Mouse (Mus musculus) stomach, embryonic 14.5 days (tissue): ENCODE results near the gene Neurod2. TPM values are rescaled to one million over a fixed set of nuclear protein-coding genes. Genes with fewer than 3 reads are reported as not detected.

ENCODE experiments used
- ATAC-seq: fragments of 200-750 bp; cut with Nextera tagmentation; 2 replicates; pipeline ENCODE4 v1.8.0; 2017; ENCODE audit warnings: low read depth, moderate TSS enrichment; ENCODE audit not compliant: insufficient number of reproducible peaks, insufficient read depth, low FRiP score
- H3K27ac ChIP-seq: fragments of 300-500 bp; sonication (generic); 2 replicates; pipeline ENCODE4 v1.5.1; 2014; ENCODE audit warnings: mild to moderate bottlenecking, low read length, moderate library complexity, mixed read lengths
- H3K27me3 ChIP-seq: fragments of 300-500 bp; sonication (generic); 2 replicates; pipeline ENCODE4 v1.6.1; 2014; ENCODE audit warnings: low read length, control low read depth, mixed read lengths; ENCODE audit not compliant: control insufficient read depth, insufficient read depth
- H3K36me3 ChIP-seq: fragments of 300-500 bp; sonication (generic); 2 replicates; pipeline ENCODE4 v1.6.1; 2014; ENCODE audit warnings: mild to moderate bottlenecking, control low read depth, low read length, moderate library complexity, mixed read lengths; ENCODE audit not compliant: control insufficient read depth, insufficient read depth
- H3K4me1 ChIP-seq: fragments of 300-500 bp; sonication (generic); 2 replicates; pipeline ENCODE4 v1.6.1; 2014; ENCODE audit warnings: low read length, control low read depth, mixed read lengths; ENCODE audit not compliant: control insufficient read depth, insufficient read depth
- H3K4me2 ChIP-seq: fragments of 300-500 bp; sonication (generic); replicated peaks from 2 replicates; pipeline ENCODE4 v1.6.1; 2014; ENCODE audit warnings: low read depth, low read length, control low read depth
- H3K4me3 ChIP-seq: fragments of 300-500 bp; sonication (generic); 2 replicates; pipeline ENCODE4 v1.5.1; 2014; ENCODE audit warnings: low read depth, low read length, control low read depth
- H3K9ac ChIP-seq: fragments of 300-500 bp; sonication (generic); replicated peaks from 2 replicates; pipeline ENCODE4 v1.6.1; 2014; ENCODE audit warnings: low read depth, mild to moderate bottlenecking, control low read depth, low read length, moderate library complexity, mixed read lengths
- H3K9me3 ChIP-seq: fragments of 300-500 bp; sonication (generic); 2 replicates; pipeline ENCODE4 v1.6.1; 2016; ENCODE audit warnings: low read depth, low read length, control low read depth; ENCODE audit not compliant: control insufficient read depth
- WGBS: fragments of 180-500 bp; shearing (Covaris S2); extraction: QIAGEN DNeasy Blood & Tissue Kit; methylation state at CpG from one replicate; pipeline ENCODE4 v1.1.7; 2014; 5-methylcytosine and 5-hydroxymethylcytosine counted together
- polyA plus RNA-seq: library from polyadenylated mRNA; unstranded; fragments of >200 nt; fragmentation: Nextera tagmentation; extraction: Ambion mirVana; gene quantifications from 2 replicates; pipeline ENCODE4 v1.2.1, GENCODE M21; 2014

The Neurod2 gene
- polyA plus RNA-seq, 1 experiment from 2014 or later = not detected

DNA sequence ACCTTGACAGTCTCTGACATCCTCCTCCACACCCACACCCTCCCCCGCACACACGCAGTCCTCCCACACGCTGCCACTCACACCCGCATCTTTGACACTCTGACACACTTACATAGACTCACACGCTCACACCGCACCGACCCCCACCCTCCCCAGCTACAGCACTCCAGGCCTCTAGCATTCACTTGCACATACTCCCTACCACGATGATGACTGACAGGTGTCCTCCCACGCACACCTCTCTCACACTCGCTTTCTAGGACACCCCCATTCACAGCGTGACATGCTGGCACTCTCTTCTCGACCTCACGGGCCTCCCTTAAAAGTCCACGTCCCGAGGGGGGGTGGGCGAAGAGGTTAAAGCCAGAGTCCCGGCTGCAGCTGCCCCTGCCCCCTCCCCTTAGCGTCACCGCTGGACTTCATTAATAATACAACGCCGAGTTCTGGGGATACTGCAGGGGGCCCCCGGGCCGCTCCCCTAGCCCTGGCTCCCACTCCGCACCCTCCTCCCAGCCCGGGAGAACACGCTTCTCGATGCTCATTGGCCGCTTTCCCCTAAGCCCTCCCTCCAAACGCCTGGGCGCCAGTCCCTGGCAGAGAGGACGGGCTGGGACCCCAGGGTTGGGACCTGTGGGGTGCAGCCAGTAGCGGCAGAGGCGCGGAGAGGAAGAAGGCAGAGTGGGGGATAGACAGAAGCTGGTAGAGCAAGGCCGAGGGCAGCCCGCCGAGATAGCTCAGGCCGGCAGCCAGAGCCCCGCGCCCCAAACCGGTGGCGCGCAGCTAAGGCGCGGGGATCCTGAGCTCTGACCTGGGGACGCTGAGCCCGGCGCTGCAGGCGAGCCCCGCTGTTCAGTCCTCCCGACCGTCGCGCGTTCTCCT is 18.9 kb upstream of the Neurod2 start, which contains the start of gene Ppp1r1b:
Gene Ppp1r1b (plus strand): TSS at position 322 of the 879 bp plus-strand sequence.
- Histone ChIP-seq H3K9me3 (no peaks in the 10 kb centered on the region), H3K9ac (peak within 1 kb of the TSS; percentile 14; the same call in 1 of the 2 replicates), H3K27ac (no peak within 1 kb of the TSS), H3K4me2 (peak within 1 kb of the TSS; percentile 86), H3K27me3 (peaks cover 53% of the 10 kb centered on the region), H3K36me3 (no peaks in the 10 kb centered on the region), H3K4me3 (peak within 1 kb of the TSS; percentile 50), H3K4me1 (peaks cover 8% of the 10 kb centered on the region; the same call in 1 of the 2 replicates)
- ATAC-seq = peak; percentile 67
- 1% methylated on average over 54 of the region's 55 CpGs for WGBS

DNA sequence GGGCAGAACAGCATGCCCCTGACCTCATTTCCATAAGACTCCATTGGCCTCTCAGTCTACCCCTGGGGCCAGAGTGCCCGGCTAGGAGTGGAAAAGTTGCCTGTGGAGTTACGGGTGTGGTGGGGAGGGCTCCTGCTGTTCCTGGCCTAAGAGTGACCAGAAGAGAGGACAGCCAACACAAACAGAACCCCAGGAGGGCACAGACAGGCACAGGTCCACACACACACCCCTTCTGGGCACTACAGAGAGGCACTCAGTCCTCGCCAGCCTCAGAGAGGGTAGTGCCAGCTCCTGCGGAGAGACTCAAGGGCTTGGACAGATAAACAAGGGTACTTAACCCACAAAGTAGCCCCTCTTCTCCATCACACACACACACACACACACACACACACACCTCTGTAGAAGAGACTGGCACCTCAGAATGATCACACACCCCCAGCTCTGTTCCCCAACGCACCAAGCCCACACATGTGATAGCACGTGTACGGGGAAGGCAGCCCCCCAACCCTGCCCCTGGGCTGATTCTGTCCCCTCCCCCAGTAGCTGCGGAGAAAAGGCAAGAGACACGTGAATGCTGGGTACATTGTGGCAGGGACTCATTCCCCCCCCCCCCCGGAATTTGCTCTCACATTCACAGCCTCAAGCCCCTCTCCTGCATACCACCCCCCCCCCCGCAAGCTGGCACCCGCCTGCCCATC is 18.1 kb upstream of the Neurod2 start:
- Histone ChIP-seq H3K36me3 (no peaks in the 10 kb centered on the region), H3K4me1 (peaks cover 8% of the 10 kb centered on the region; the same call in 1 of the 2 replicates), H3K4me3 (no peak overlapping the region), H3K9me3 (no peaks in the 10 kb centered on the region), H3K27me3 (peaks cover 53% of the 10 kb centered on the region), H3K4me2 (no peak overlapping the region), H3K9ac (no peak overlapping the region), H3K27ac (no peak overlapping the region)
- ATAC-seq = no peak
- WGBS = 7% methylated on average over 12 of the region's 12 CpGs

DNA sequence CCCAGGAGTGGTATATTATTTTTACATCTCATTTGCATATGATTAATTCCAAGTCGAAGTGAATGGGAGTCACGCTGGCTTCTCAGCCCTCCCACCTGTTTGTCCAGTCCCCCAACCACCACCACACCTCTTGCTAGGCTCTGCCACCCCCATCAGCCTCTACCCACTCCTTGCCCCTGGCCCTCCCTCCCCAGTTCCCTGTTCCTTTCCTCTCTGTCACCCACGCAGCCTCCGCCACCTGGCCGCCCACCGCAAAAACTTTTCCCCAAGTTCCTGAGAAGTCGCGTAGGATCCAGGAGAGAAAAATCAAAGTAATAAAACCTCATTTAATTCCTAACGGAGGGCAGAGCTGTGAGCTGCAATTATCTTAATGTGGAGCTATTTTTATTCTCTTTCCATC is 16.7 kb upstream of the Neurod2 start:
- ATAC-seq = no peak
- Histone ChIP-seq H3K27ac (no peak overlapping the region), H3K4me3 (no peak overlapping the region), H3K9me3 (no peaks in the 10 kb centered on the region), H3K9ac (no peak overlapping the region), H3K36me3 (no peaks in the 10 kb centered on the region), H3K4me1 (peaks cover 13% of the 10 kb centered on the region), H3K27me3 (peaks cover 53% of the 10 kb centered on the region), H3K4me2 (no peak overlapping the region)
- WGBS = 13% methylated on average over 9 of the region's 9 CpGs

GRCm38 (mm10) chr11:98345253-98345652 is 15.8 kb upstream of the Neurod2 start:
- Histone ChIP-seq H3K27ac (no peak overlapping the region), H3K36me3 (no peaks in the 10 kb centered on the region), H3K4me2 (peak overlapping the region; percentile 25; the same call in 1 of the 2 replicates), H3K4me3 (no peak overlapping the region), H3K9me3 (no peaks in the 10 kb centered on the region), H3K27me3 (peaks cover 48% of the 10 kb centered on the region), H3K4me1 (peaks cover 13% of the 10 kb centered on the region), H3K9ac (no peak overlapping the region)
- no peak for ATAC-seq
- 3% methylated on average over 14 of the region's 14 CpGs for WGBS

DNA sequence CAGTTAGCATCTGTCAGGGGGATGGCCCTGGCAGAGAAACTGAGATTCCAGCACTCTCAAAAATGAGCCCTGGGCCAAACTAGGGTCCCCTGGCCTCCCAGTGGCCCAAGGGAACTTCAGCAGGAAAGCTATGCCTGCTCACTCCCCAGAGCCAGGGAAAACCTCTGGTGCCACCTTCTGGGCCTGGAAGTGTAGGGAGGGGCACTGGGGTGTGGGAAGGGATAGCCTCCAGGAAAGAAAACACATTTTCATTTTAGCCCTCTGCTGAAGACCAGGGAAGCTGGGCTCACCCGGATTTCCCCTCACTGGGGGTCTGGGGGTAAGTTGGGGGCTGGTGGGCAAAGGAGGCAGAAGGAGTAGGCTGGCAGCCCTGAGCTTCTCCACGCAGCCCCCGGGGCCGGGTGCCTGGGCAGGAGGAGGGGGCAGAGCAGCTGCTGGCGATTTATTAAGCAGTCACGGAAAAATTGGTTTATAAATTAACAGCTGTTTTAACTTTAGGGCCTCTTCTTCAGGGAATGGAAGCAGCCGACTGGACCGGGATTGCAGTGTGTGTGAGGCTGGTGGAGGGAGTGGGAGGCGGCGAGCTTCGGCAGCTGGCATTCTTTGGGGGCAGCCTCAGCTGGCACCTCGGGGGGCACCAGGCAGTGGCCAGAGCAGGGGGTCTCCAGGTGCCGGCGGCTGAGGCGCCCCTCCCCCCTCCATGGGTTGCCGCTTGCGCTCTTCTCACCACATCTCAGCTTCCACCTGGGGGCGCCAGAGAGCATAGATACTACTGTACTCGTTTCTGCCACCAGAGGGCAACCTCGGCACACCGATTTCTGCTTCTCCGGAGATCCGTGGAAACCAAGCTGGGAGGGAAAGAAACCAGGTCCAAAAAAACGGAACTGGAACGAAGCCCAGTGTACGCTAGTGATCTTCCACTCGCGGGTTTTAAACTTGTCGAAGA is 12.8 kb upstream of the Neurod2 start:
- H3K27me3 ChIP-seq = peaks cover 50% of the 10 kb centered on the region
- WGBS = 2% methylated on average over 29 of the region's 29 CpGs
- H3K27ac ChIP-seq = no peak overlapping the region

GRCm38 (mm10) chr11:98341174-98341573 is 11.7 kb upstream of the Neurod2 start:
- Histone ChIP-seq H3K9ac (no peak overlapping the region), H3K4me3 (no peak overlapping the region), H3K36me3 (no peaks in the 10 kb centered on the region), H3K4me1 (peaks cover 10% of the 10 kb centered on the region), H3K9me3 (no peaks in the 10 kb centered on the region), H3K4me2 (no peak overlapping the region), H3K27ac (no peak overlapping the region), H3K27me3 (peaks cover 53% of the 10 kb centered on the region)
- ATAC-seq = no peak
- 59% methylated on average over 4 of the region's 4 CpGs for WGBS

More for the DNA sequence above, 12.8 kb upstream of the Neurod2 start:
- Histone ChIP-seq H3K9me3 (no peaks in the 10 kb centered on the region), H3K36me3 (no peaks in the 10 kb centered on the region), H3K4me1 (peaks cover 10% of the 10 kb centered on the region), H3K4me3 (peak overlapping the region; percentile 23), H3K9ac (no peak overlapping the region), H3K4me2 (peak overlapping the region; percentile 59)
- peak; percentile 46; the same call in 1 of the 2 replicates for ATAC-seq

GRCm38 (mm10) chr11:98340597-98340996 is 11.1 kb upstream of the Neurod2 start:
- H3K36me3 ChIP-seq = no peaks in the 10 kb centered on the region
- no peak overlapping the region for H3K27ac ChIP-seq
- H3K4me1 ChIP-seq = peaks cover 10% of the 10 kb centered on the region
- no peak for ATAC-seq
- no peaks in the 10 kb centered on the region for H3K9me3 ChIP-seq
- no peak overlapping the region for H3K9ac ChIP-seq
- H3K4me3 ChIP-seq = no peak overlapping the region
- H3K27me3 ChIP-seq = peaks cover 57% of the 10 kb centered on the region
- WGBS = 2% methylated on average over 2 of the region's 4 CpGs
- no peak overlapping the region for H3K4me2 ChIP-seq
